Mouse (Mus musculus): ENCODE results near the gene Ugt1a6a.
A peak's percentile ranks its signal among the peaks of the same experiment; 100 is the strongest.
"Not testable (repeated sequence)": the region's sequence is repeated elsewhere in the genome, so short reads cannot be mapped to it uniquely, and the experiment has no call there.

Ugt1a6a gene

GRCm38 (mm10) chr1:88134457-88135011 is at the start of gene Ugt1a6a:
Gene Ugt1a6a (plus strand): TSS chr1:88134809.
- DNase-seq, result peak in 1 of 2 experiments; percentile 23

GRCm38 (mm10) chr1:88086125-88086524 is 48.5 kb upstream of the Ugt1a6a start:
- DNase-seq, result no peak

- DNase-seq, result no peak
These were observed 47.1 kb upstream of the Ugt1a6a start, which contains the start of gene Ugt1a8 for GRCm38 (mm10) chr1:88087513-88087912. Gene Ugt1a8 (plus strand): TSS chr1:88087813.

GRCm38 (mm10) chr1:88092341-88092740 is 42.3 kb upstream of the Ugt1a6a start:
- DNase-seq, result no peak

- DNase-seq, result peak; percentile 22 to 56
These were observed 40.3 kb upstream of the Ugt1a6a start for GRCm38 (mm10) chr1:88094270-88094676.

GRCm38 (mm10) chr1:88094941-88095492 is 39.6 kb upstream of the Ugt1a6a start, which contains the start of gene Ugt1a7c:
Gene Ugt1a7c (plus strand): TSS chr1:88095062.
- peak; percentile 30 to 61 for DNase-seq

- DNase-seq, result not testable (repeated sequence)
These were observed 36.1 kb upstream of the Ugt1a6a start for GRCm38 (mm10) chr1:88098546-88098945.

GRCm38 (mm10) chr1:88099691-88100090 is 34.9 kb upstream of the Ugt1a6a start:
- DNase-seq, result peak in 1 of 2 experiments; percentile 25

- DNase-seq, result not testable (repeated sequence)
These were observed 31.6 kb upstream of the Ugt1a6a start, which contains the start of gene Ugt1a6b for GRCm38 (mm10) chr1:88103019-88103418. Gene Ugt1a6b (plus strand): TSS chr1:88103252.

- not testable (repeated sequence) for DNase-seq
These were observed 30.7 kb upstream of the Ugt1a6a start for GRCm38 (mm10) chr1:88103697-88104468.

- no peak for DNase-seq
These were observed 29.8 kb upstream of the Ugt1a6a start for GRCm38 (mm10) chr1:88104667-88105430.

GRCm38 (mm10) chr1:88105656-88106055 is 29.0 kb upstream of the Ugt1a6a start:
- peak; percentile 68 to 74 for DNase-seq

GRCm38 (mm10) chr1:88109027-88109557 is 25.5 kb upstream of the Ugt1a6a start:
- not testable (repeated sequence) for DNase-seq

- not testable (repeated sequence) for DNase-seq
These were observed 25.0 kb upstream of the Ugt1a6a start for GRCm38 (mm10) chr1:88109604-88110003.

- DNase-seq, result peak in 1 of 2 experiments; percentile 63
These were observed 21.8 kb upstream of the Ugt1a6a start for GRCm38 (mm10) chr1:88112769-88113168.

GRCm38 (mm10) chr1:88120550-88120949 is 14.1 kb upstream of the Ugt1a6a start:
- not testable (repeated sequence) for DNase-seq

GRCm38 (mm10) chr1:88121521-88121920 is 13.1 kb upstream of the Ugt1a6a start:
- DNase-seq, result peak in 1 of 2 experiments; percentile 67

GRCm38 (mm10) chr1:88125827-88126360 is 8.7 kb upstream of the Ugt1a6a start:
- not testable (repeated sequence) for DNase-seq

- not testable (repeated sequence) for DNase-seq
These were observed 5.5 kb upstream of the Ugt1a6a start for GRCm38 (mm10) chr1:88129091-88129490.

- not testable (repeated sequence) for DNase-seq
These were observed 4.4 kb upstream of the Ugt1a6a start for GRCm38 (mm10) chr1:88130223-88130622.

- DNase-seq, result no peak
These were observed 627 bp upstream of the Ugt1a6a start for GRCm38 (mm10) chr1:88133908-88134456.
